Mouse (Mus musculus): ENCODE results near the gene Terb1.

DNA sequence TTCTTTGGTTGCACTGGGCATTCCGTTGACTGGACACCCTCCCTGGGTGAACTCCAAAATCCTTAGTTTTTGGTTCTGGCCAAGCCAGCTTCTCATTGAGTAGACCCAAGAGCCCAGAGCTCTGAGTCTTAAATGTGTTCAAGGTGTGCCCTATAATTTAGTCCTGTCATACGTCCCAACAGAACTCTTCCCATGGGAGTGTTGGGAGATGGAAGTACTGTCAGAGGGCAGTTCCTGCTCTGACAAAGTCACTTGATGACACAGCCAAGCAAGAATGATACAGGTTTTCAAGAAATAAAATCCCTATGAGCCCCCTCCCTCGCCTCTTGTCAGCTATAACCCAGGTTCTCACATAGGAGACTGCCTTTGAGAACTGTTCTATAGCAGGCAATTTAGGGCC is 424 bp upstream of the Terb1 start:
- TF ChIP-seq CTCF (conservative IDR thresholded peaks at IDR 0.05; ENCODE audit: low read length) (no peak), POU5F1 (IDR thresholded peaks at IDR 0.05; ENCODE audit: borderline replicate concordance, low read length) (no peak)
